9 mouse cellular contexts compared by ENCODE assay signal in the genomic region with DNA sequence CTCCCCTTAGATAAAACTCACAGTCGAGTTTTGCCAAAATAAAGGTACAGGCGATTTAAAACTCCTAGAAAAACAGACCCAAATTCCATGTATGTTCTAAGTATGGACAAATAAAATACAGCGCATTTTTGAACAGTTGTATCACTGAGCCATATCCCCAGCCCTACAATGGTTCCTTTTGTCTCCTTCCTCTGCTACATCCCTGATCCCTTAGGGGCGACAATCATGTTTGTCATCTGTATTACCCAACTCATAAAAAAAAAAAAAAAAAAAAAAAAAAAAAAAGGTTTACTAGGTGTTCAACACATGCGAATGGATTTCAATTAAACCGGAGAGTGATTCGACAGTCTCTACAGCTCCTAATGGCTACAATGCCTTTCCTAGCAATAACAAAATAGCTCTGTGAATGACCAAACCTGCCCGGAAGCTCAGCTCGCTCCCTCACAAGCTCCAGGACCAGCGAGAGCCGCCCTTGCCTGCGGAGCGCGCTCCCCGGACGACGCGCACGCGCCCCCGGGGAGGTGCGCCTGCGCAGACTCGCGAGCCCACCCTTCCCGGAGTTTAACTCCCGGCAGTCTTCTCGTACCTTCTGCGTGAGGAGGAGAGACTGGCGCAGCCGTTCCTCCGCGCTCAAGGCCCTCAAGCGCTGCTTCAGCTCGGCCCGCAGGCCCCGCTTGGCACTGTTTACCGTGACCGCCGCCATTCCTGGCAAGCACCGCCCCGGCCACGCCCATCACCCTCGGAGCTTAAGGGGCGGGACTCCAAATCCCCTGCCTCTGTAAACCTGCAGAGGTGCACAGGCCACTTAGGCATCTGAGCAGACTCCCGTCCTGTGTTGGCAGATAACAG. TPM values are rescaled to one million over a fixed set of nuclear protein-coding genes. Genes with fewer than 3 reads are reported as not detected.
DNase-seq lines count a peak whose midpoint lies in the region; ATAC-seq and TF ChIP-seq lines count a peak whose summit lies in the region.
"Not testable (repeated sequence)": the region's sequence is repeated elsewhere in the genome, so short reads cannot be mapped to it uniquely, and the experiment has no call there.
"Had no signal": no experiment of that assay in that cellular context is flagged by ENCODE, and none has a peak within 500 bp of the region (broad histone marks: within the 10 kb centered on the region; RNA-seq: fewer than 3 reads in every experiment).

No protein-coding gene starts in this region.

- not testable (repeated sequence) for TF ChIP-seq CTCF in midbrain, postnatal 0 days (IDR thresholded peaks at IDR 0.05)

- peak overlapping the region; percentile 44 to 50; a peak in 3 of 4 replicates for H3K4me3 ChIP-seq in ES-E14 (ENCODE audit: insufficient read depth in 1 of 2, low read depth in 1 of 2, low read length in 2 of 2, poor library complexity in 1 of 2, severe bottlenecking in 1 of 2)
- H3K4me3 ChIP-seq in heart, embryonic 16.5 days (ENCODE audit: low read length) = peak overlapping the region; percentile 44
- peak overlapping the region; percentile 31 for H3K4me3 ChIP-seq in kidney, embryonic 14.5 days (ENCODE audit: low read length)
- H3K4me3 ChIP-seq in liver, embryonic 11.5 days (ENCODE audit: low read depth, low read length) = peak overlapping the region; percentile 35
- peak overlapping the region; percentile 35 for H3K4me3 ChIP-seq in midbrain, postnatal 0 days (ENCODE audit: low read depth, low read length)
- H3K4me3 ChIP-seq in stomach, embryonic 14.5 days (ENCODE audit: low read depth, low read length) = peak overlapping the region; percentile 22; the same call in 1 of the 2 replicates

- peak overlapping the region; percentile 69; the same call in 1 of the 2 replicates for H3K27ac ChIP-seq in ES-E14 (ENCODE audit: insufficient read depth, low read depth, low read length, poor library complexity, severe bottlenecking)
- peak overlapping the region; percentile 68 for H3K27ac ChIP-seq in heart, embryonic 16.5 days (ENCODE audit: low read length)
- H3K27ac ChIP-seq in kidney, embryonic 14.5 days (ENCODE audit: low read depth, low read length); stomach, embryonic 14.5 days (ENCODE audit: low read length): not testable (repeated sequence)
- peak overlapping the region; percentile 68 for H3K27ac ChIP-seq in liver, embryonic 11.5 days (ENCODE audit: low read depth, low read length)
- peak overlapping the region; percentile 47; the same call in 1 of the 2 replicates for H3K27ac ChIP-seq in midbrain, postnatal 0 days (ENCODE audit: low read depth, low read length)

- WGBS in heart, embryonic 16.5 days = 9% methylated on average over 12 of the region's 46 CpGs
- 11% methylated on average over 7 of the region's 46 CpGs for WGBS in kidney, embryonic 14.5 days
- WGBS in liver, embryonic 11.5 days = 9% methylated on average over 17 of the region's 46 CpGs
- 8% methylated on average over 12 of the region's 46 CpGs for WGBS in midbrain, postnatal 0 days
- 5% methylated on average over 15 of the region's 46 CpGs for WGBS in stomach, embryonic 14.5 days

- H3K27me3 ChIP-seq in heart, embryonic 16.5 days (ENCODE audit: control insufficient read depth, insufficient read depth, low read length); kidney, embryonic 14.5 days (ENCODE audit: control insufficient read depth, insufficient read depth, low read length); liver, embryonic 11.5 days (replicated peaks; ENCODE audit: control insufficient read depth, insufficient read depth, low read length); midbrain, postnatal 0 days (ENCODE audit: insufficient read depth, low read length); stomach, embryonic 14.5 days (ENCODE audit: control insufficient read depth, insufficient read depth, low read length): not testable (repeated sequence)

- not testable (repeated sequence) for DNase-seq in ES-E14 (ENCODE audit: low read depth, low spot score); liver, embryonic 11.5 days (ENCODE audit: low spot score)
- DNase-seq in cerebellum, adult 11-12 months = peak; percentile 67
- DNase-seq in midbrain, postnatal 0 days (ENCODE audit: low spot score) = peak; percentile 42

- peak overlapping the region; percentile 58 for H3K4me2 ChIP-seq in heart, embryonic 16.5 days (ENCODE audit: low read depth, low read length)
- peak overlapping the region; percentile 31 for H3K4me2 ChIP-seq in kidney, embryonic 14.5 days (replicated peaks; ENCODE audit: low read depth, low read length)
- H3K4me2 ChIP-seq in liver, embryonic 11.5 days = peak overlapping the region; percentile 53
- H3K4me2 ChIP-seq in midbrain, postnatal 0 days (ENCODE audit: low read depth, low read length, poor library complexity, severe bottlenecking) = peak overlapping the region; percentile 28; the same call in 1 of the 2 replicates
- H3K4me2 ChIP-seq in stomach, embryonic 14.5 days (replicated peaks; ENCODE audit: low read depth, low read length) = peak overlapping the region; percentile 42

- ATAC-seq in erythroblast, adult 5-6 weeks (replicated peaks; ENCODE audit: low FRiP score, poor library complexity, severe bottlenecking) = peak; percentile 95
- peak; percentile 94 for ATAC-seq in heart, embryonic 16.5 days (replicated peaks; ENCODE audit: extremely low read depth, insufficient read depth, low FRiP score)
- peak; percentile 97 for ATAC-seq in kidney, embryonic 14.5 days (ENCODE audit: low FRiP score, low TSS enrichment)
- peak; percentile 93 for ATAC-seq in liver, embryonic 11.5 days (replicated peaks; ENCODE audit: low FRiP score)
- peak; percentile 93 for ATAC-seq in midbrain, postnatal 0 days (ENCODE audit: low FRiP score)
- peak; percentile 96 for ATAC-seq in stomach, embryonic 14.5 days (ENCODE audit: insufficient number of reproducible peaks, insufficient read depth, low FRiP score, low read depth)

- in situ Hi-C loops in ES-E14 (cut with MboI; ENCODE audit: low sequenced_read_pairs in 2 of 2, unreplicated experiment in 2 of 2) = not testable (repeated sequence)

- peak overlapping the region; percentile 48; the same call in 1 of the 2 replicates for H3K9ac ChIP-seq in ES-E14 (ENCODE audit: insufficient read depth, low read depth, low read length, poor library complexity, severe bottlenecking)
- peak overlapping the region; percentile 34; the same call in 1 of the 2 replicates for H3K9ac ChIP-seq in heart, embryonic 16.5 days (ENCODE audit: low read length)
- not testable (repeated sequence) for H3K9ac ChIP-seq in kidney, embryonic 14.5 days (ENCODE audit: low read depth, low read length); liver, embryonic 11.5 days (ENCODE audit: low read depth, low read length); midbrain, postnatal 0 days (replicated peaks; ENCODE audit: low read length, poor library complexity, severe bottlenecking); stomach, embryonic 14.5 days (replicated peaks; ENCODE audit: low read depth, low read length)

- not testable (repeated sequence) for H3K4me1 ChIP-seq in ES-E14 (ENCODE audit: control insufficient read depth in 2 of 2, insufficient read depth in 2 of 2, low read length in 2 of 2, poor library complexity in 1 of 2); heart, embryonic 16.5 days (ENCODE audit: control insufficient read depth, insufficient read depth, low read length); kidney, embryonic 14.5 days (ENCODE audit: control insufficient read depth, insufficient read depth, low read length); liver, embryonic 11.5 days (replicated peaks; ENCODE audit: control insufficient read depth, insufficient read depth, low read length); midbrain, postnatal 0 days (ENCODE audit: insufficient read depth, low read length); stomach, embryonic 14.5 days (ENCODE audit: control insufficient read depth, insufficient read depth, low read length)

- H3K36me3 ChIP-seq in ES-E14 (ENCODE audit: control insufficient read depth, insufficient read depth, low read length, poor library complexity, severe bottlenecking); heart, embryonic 16.5 days (ENCODE audit: control insufficient read depth, insufficient read depth); kidney, embryonic 14.5 days (ENCODE audit: control insufficient read depth, insufficient read depth, low read length); liver, embryonic 11.5 days (ENCODE audit: control insufficient read depth, insufficient read depth, low read length); midbrain, postnatal 0 days (ENCODE audit: insufficient read depth, low read length); stomach, embryonic 14.5 days (ENCODE audit: control insufficient read depth, insufficient read depth, low read length): not testable (repeated sequence)

- H3K9me3 ChIP-seq in ES-E14 (ENCODE audit: control insufficient read depth, insufficient read depth, low read depth, low read length); heart, embryonic 16.5 days (replicated peaks; ENCODE audit: control insufficient read depth, low read length); kidney, embryonic 14.5 days (ENCODE audit: control insufficient read depth, low read length); liver, embryonic 11.5 days (ENCODE audit: control insufficient read depth, low read length); midbrain, postnatal 0 days (ENCODE audit: low read length); stomach, embryonic 14.5 days (ENCODE audit: control insufficient read depth, low read depth, low read length): not testable (repeated sequence)

RNA-seq across cellular contexts. Expression of a gene that starts 0.8 kb away (rescaled TPM):
- total RNA-seq in ES-E14 (2012; rRNA removed) = 5.5 and 7.4 TPM in 2 replicates
- total RNA-seq in erythroblast, adult 5-6 weeks (2015; ENCODE audit: low replicate concordance) = 8.5 and 21.3 TPM in 2 replicates
- total RNA-seq in erythroblast, adult 5-6 weeks (2017; ENCODE audit: low replicate concordance) = 6.1 and 10.2 TPM in 2 replicates
- polyA plus RNA-seq in heart, embryonic 16.5 days (2015; fragmentation: Nextera tagmentation; extraction: Ambion mirVana) = 32.4 and 35.1 TPM in 2 replicates
- 39.1 and 52.7 TPM in 2 replicates for polyA plus RNA-seq in kidney, embryonic 14.5 days (2014; fragmentation: Nextera tagmentation; extraction: Ambion mirVana)
- polyA plus RNA-seq in liver, embryonic 11.5 days (2014; fragmentation: Nextera tagmentation; extraction: Ambion mirVana) = 30.7 and 33.4 TPM in 2 replicates
- total RNA-seq in midbrain, postnatal 0 days (2014; rRNA removed) = 11.4 and 11.7 TPM in 2 replicates
- polyA plus RNA-seq in midbrain, postnatal 0 days (2015; fragmentation: Nextera tagmentation; extraction: Ambion mirVana) = 46.0 and 48.8 TPM in 2 replicates
- 33.2 and 45.8 TPM in 2 replicates for polyA plus RNA-seq in stomach, embryonic 14.5 days (2014; fragmentation: Nextera tagmentation; extraction: Ambion mirVana)

RNA-seq across cellular contexts. Expression of a gene that starts 12.4 kb away (rescaled TPM):
- 0.89 TPM in 1 of 2 replicates, not detected in the other for total RNA-seq in ES-E14 (2012; rRNA removed)
- 1.7 and 11.7 TPM in 2 replicates for total RNA-seq in erythroblast, adult 5-6 weeks (2015; ENCODE audit: low replicate concordance)
- 3.1 and 3.3 TPM in 2 replicates for total RNA-seq in erythroblast, adult 5-6 weeks (2017; ENCODE audit: low replicate concordance)
- polyA plus RNA-seq in heart, embryonic 16.5 days (2015; fragmentation: Nextera tagmentation; extraction: Ambion mirVana) = 0.69 and 1.6 TPM in 2 replicates
- not detected in 2 replicates for polyA plus RNA-seq in kidney, embryonic 14.5 days (2014; fragmentation: Nextera tagmentation; extraction: Ambion mirVana)
- 0.29 TPM in 1 of 2 replicates, not detected in the other for polyA plus RNA-seq in liver, embryonic 11.5 days (2014; fragmentation: Nextera tagmentation; extraction: Ambion mirVana)
- not detected in 2 replicates for total RNA-seq in midbrain, postnatal 0 days (2014; rRNA removed)
- not detected in 2 replicates for polyA plus RNA-seq in midbrain, postnatal 0 days (2015; fragmentation: Nextera tagmentation; extraction: Ambion mirVana)
- polyA plus RNA-seq in stomach, embryonic 14.5 days (2014; fragmentation: Nextera tagmentation; extraction: Ambion mirVana) = 0.55 and 0.58 TPM in 2 replicates
- total RNA-seq: heart, postnatal 4 days had no signal
